Mouse (Mus musculus) limb, embryonic 12.5 days (tissue): ENCODE measurements around the gene Wipf1. TPM values are rescaled to one million over a fixed set of nuclear protein-coding genes. Genes with fewer than 3 reads are reported as not detected.
A peak's percentile ranks its signal among the peaks of the same experiment; 100 is the strongest.
"Not testable (repeated sequence)": the region's sequence is repeated elsewhere in the genome, so short reads cannot be mapped to it uniquely, and the experiment has no call there.

ENCODE experiments used
- ATAC-seq: fragments of 200-750 bp; cut with Nextera tagmentation; 2 replicates; pipeline ENCODE4 v1.8.0; 2017; ENCODE audit warnings: low read depth, moderate TSS enrichment; ENCODE audit not compliant: insufficient number of reproducible peaks, insufficient read depth, low FRiP score, low TSS enrichment
- H3K27ac ChIP-seq: fragments of 300-500 bp; sonication (generic); 2 replicates; pipeline ENCODE4 v1.5.1; 2016; ENCODE audit warnings: mild to moderate bottlenecking, moderate library complexity
- H3K27me3 ChIP-seq: fragments of 300-500 bp; sonication (generic); 2 replicates; pipeline ENCODE4 v1.6.1; 2016; ENCODE audit warnings: mild to moderate bottlenecking, moderate library complexity
- H3K36me3 ChIP-seq: fragments of 300-500 bp; sonication (generic); 2 replicates; pipeline ENCODE4 v1.6.1; 2016; ENCODE audit warnings: mild to moderate bottlenecking, moderate library complexity
- H3K4me1 ChIP-seq: fragments of 300-500 bp; sonication (generic); replicated peaks from 2 replicates; pipeline ENCODE4 v1.6.1; 2016
- H3K4me2 ChIP-seq: fragments of 300-500 bp; sonication (generic); 2 replicates; pipeline ENCODE4 v1.6.1; 2016; ENCODE audit warnings: mild to moderate bottlenecking, moderate library complexity
- H3K4me3 ChIP-seq: fragments of 300-500 bp; sonication (generic); replicated peaks from 2 replicates; pipeline ENCODE4 v1.5.1; 2016; ENCODE audit warnings: mild to moderate bottlenecking
- H3K9ac ChIP-seq: fragments of 300-500 bp; sonication (generic); replicated peaks from 2 replicates; pipeline ENCODE4 v1.6.1; 2016; ENCODE audit warnings: mild to moderate bottlenecking, moderate library complexity
- H3K9me3 ChIP-seq: fragments of 300-500 bp; sonication (generic); 2 replicates; pipeline ENCODE4 v1.6.1; 2016; ENCODE audit warnings: mild to moderate bottlenecking, moderate library complexity
- WGBS: fragments of 180-500 bp; shearing (Covaris S2); methylation state at CpG from one replicate; pipeline ENCODE4 v1.1.7; 2016; 5-methylcytosine and 5-hydroxymethylcytosine counted together
- polyA plus RNA-seq: library from polyadenylated mRNA; unstranded; fragments of >200 nt; fragmentation: Nextera tagmentation; extraction: Ambion mirVana; gene quantifications from 2 replicates; pipeline ENCODE4 v1.2.1, GENCODE M21; 2016

Wipf1 gene
- polyA plus RNA-seq, 1 experiment from 2014 or later = 16.1 TPM

GRCm38 (mm10) chr2:73562656-73563055 lies 33.1 kb upstream of the Wipf1 start:
- Histone ChIP-seq H3K4me3 (no peak overlapping the region), H3K36me3 (no peaks in the 10 kb centered on the region), H3K27ac (no peak overlapping the region), H3K9ac (no peak overlapping the region), H3K27me3 (no peaks in the 10 kb centered on the region), H3K9me3 (no peaks in the 10 kb centered on the region), H3K4me2 (no peak overlapping the region), H3K4me1 (peaks cover 20% of the 10 kb centered on the region)
- 80% methylated on average over 9 of the region's 9 CpGs for WGBS
- ATAC-seq = no peak

GRCm38 (mm10) chr2:73561665-73562063 lies 32.1 kb upstream of the Wipf1 start:
- no peak overlapping the region for H3K9ac ChIP-seq
- no peaks in the 10 kb centered on the region for H3K9me3 ChIP-seq
- peak overlapping the region; percentile 41 for H3K4me3 ChIP-seq
- ATAC-seq = peak; percentile 35
- H3K36me3 ChIP-seq = no peaks in the 10 kb centered on the region
- no peaks in the 10 kb centered on the region for H3K27me3 ChIP-seq
- H3K4me1 ChIP-seq = peaks cover 20% of the 10 kb centered on the region
- H3K4me2 ChIP-seq = peak overlapping the region; percentile 68
- WGBS = 6% methylated on average over 8 of the region's 8 CpGs
- H3K27ac ChIP-seq = no peak overlapping the region

GRCm38 (mm10) chr2:73560899-73561664 lies 31.5 kb upstream of the Wipf1 start:
- Histone ChIP-seq H3K9me3 (no peaks in the 10 kb centered on the region), H3K4me1 (peaks cover 20% of the 10 kb centered on the region), H3K4me3 (peak overlapping the region; percentile 41), H3K27ac (no peak overlapping the region), H3K9ac (peak overlapping the region; percentile 53), H3K27me3 (no peaks in the 10 kb centered on the region), H3K4me2 (peak overlapping the region; percentile 68), H3K36me3 (no peaks in the 10 kb centered on the region)
- 0 out of 2 replicates have a peak, but pooled peaks have one; percentile 21 for ATAC-seq
- 3% methylated on average over 18 of the region's 23 CpGs for WGBS

GRCm38 (mm10) chr2:73560445-73560844 lies 30.9 kb upstream of the Wipf1 start:
- no peaks in the 10 kb centered on the region for H3K36me3 ChIP-seq
- peaks cover 20% of the 10 kb centered on the region for H3K4me1 ChIP-seq
- WGBS = 46% methylated on average over 7 of the region's 7 CpGs
- H3K27ac ChIP-seq = no peak overlapping the region
- ATAC-seq = no peak
- H3K9me3 ChIP-seq = no peaks in the 10 kb centered on the region
- peak overlapping the region; percentile 41 for H3K4me3 ChIP-seq
- no peak overlapping the region for H3K9ac ChIP-seq
- H3K4me2 ChIP-seq = peak overlapping the region; percentile 68
- no peaks in the 10 kb centered on the region for H3K27me3 ChIP-seq

GRCm38 (mm10) chr2:73557956-73558355 lies 28.4 kb upstream of the Wipf1 start:
- Histone ChIP-seq H3K27me3 (no peaks in the 10 kb centered on the region), H3K9me3 (no peaks in the 10 kb centered on the region), H3K9ac (no peak overlapping the region), H3K4me3 (no peak overlapping the region), H3K4me2 (no peak overlapping the region), H3K4me1 (peaks cover 21% of the 10 kb centered on the region; the same call in 1 of the 2 replicates), H3K27ac (no peak overlapping the region), H3K36me3 (no peaks in the 10 kb centered on the region)
- ATAC-seq = no peak
- 80% methylated on average over 8 of the region's 8 CpGs for WGBS

- 98% methylated on average over 3 of the region's 3 CpGs for WGBS
- H3K4me2 ChIP-seq, H3K9me3 ChIP-seq, ATAC-seq, H3K27me3 ChIP-seq, H3K4me3 ChIP-seq, H3K27ac ChIP-seq, H3K36me3 ChIP-seq, H3K9ac ChIP-seq: not testable (repeated sequence)
- H3K4me1 ChIP-seq = peaks cover 23% of the 10 kb centered on the region; the same call in 1 of the 2 replicates
These were observed 27.5 kb upstream of the Wipf1 start for GRCm38 (mm10) chr2:73557061-73557460.

- H3K4me1 ChIP-seq = peaks cover 11% of the 10 kb centered on the region; the same call in 1 of the 2 replicates
- 28% methylated on average over 3 of the region's 3 CpGs for WGBS
- H3K4me3 ChIP-seq = no peak overlapping the region
- no peak overlapping the region for H3K4me2 ChIP-seq
- H3K36me3 ChIP-seq = no peaks in the 10 kb centered on the region
- H3K27ac ChIP-seq = 0 out of 2 replicates have a peak overlapping the region, but pooled peaks have one; percentile 17
- no peak overlapping the region for H3K9ac ChIP-seq
- ATAC-seq = no peak
- H3K27me3 ChIP-seq = no peaks in the 10 kb centered on the region
- H3K9me3 ChIP-seq = no peaks in the 10 kb centered on the region
These were observed 24.9 kb upstream of the Wipf1 start for GRCm38 (mm10) chr2:73554389-73554788.

- H3K4me3 ChIP-seq = no peak overlapping the region
- no peak overlapping the region for H3K27ac ChIP-seq
- H3K27me3 ChIP-seq = no peaks in the 10 kb centered on the region
- no peak overlapping the region for H3K4me2 ChIP-seq
- no peak overlapping the region for H3K9ac ChIP-seq
- H3K4me1 ChIP-seq = peaks cover 19% of the 10 kb centered on the region
- ATAC-seq = no peak
- no peaks in the 10 kb centered on the region for H3K36me3 ChIP-seq
- no peaks in the 10 kb centered on the region for H3K9me3 ChIP-seq
- WGBS = 57% methylated on average over 3 of the region's 3 CpGs
These were observed 23.4 kb upstream of the Wipf1 start for GRCm38 (mm10) chr2:73552926-73553325.

- WGBS = 16% methylated on average over 6 of the region's 6 CpGs
- no peak overlapping the region for H3K4me2 ChIP-seq
- H3K27me3 ChIP-seq = no peaks in the 10 kb centered on the region
- H3K4me3 ChIP-seq = no peak overlapping the region
- no peak overlapping the region for H3K9ac ChIP-seq
- no peaks in the 10 kb centered on the region for H3K9me3 ChIP-seq
- no peaks in the 10 kb centered on the region for H3K36me3 ChIP-seq
- no peak overlapping the region for H3K27ac ChIP-seq
- no peak for ATAC-seq
- peaks cover 29% of the 10 kb centered on the region for H3K4me1 ChIP-seq
These were observed 21.2 kb upstream of the Wipf1 start for GRCm38 (mm10) chr2:73550725-73551124.

GRCm38 (mm10) chr2:73548542-73548941 lies 19.0 kb upstream of the Wipf1 start:
- no peak for ATAC-seq
- H3K4me3 ChIP-seq = no peak overlapping the region
- H3K4me2 ChIP-seq = no peak overlapping the region
- no peaks in the 10 kb centered on the region for H3K27me3 ChIP-seq
- no peak overlapping the region for H3K27ac ChIP-seq
- H3K4me1 ChIP-seq = peaks cover 38% of the 10 kb centered on the region
- H3K9ac ChIP-seq = no peak overlapping the region
- WGBS = 54% methylated on average over 2 of the region's 2 CpGs
- H3K9me3 ChIP-seq = no peaks in the 10 kb centered on the region
- no peaks in the 10 kb centered on the region for H3K36me3 ChIP-seq

GRCm38 (mm10) chr2:73547256-73547655 lies 17.7 kb upstream of the Wipf1 start:
- Histone ChIP-seq H3K36me3 (no peaks in the 10 kb centered on the region), H3K4me2 (no peak overlapping the region), H3K27me3 (no peaks in the 10 kb centered on the region), H3K27ac (no peak overlapping the region), H3K9me3 (no peaks in the 10 kb centered on the region), H3K4me1 (peaks cover 43% of the 10 kb centered on the region), H3K9ac (no peak overlapping the region), H3K4me3 (no peak overlapping the region)
- 88% methylated on average over 4 of the region's 4 CpGs for WGBS
- no peak for ATAC-seq

GRCm38 (mm10) chr2:73545556-73545955 lies 16.0 kb upstream of the Wipf1 start:
- peak; percentile 72 for ATAC-seq
- no peaks in the 10 kb centered on the region for H3K36me3 ChIP-seq
- H3K4me2 ChIP-seq = no peak overlapping the region
- H3K4me1 ChIP-seq = peaks cover 51% of the 10 kb centered on the region
- peak overlapping the region; percentile 73; the same call in 1 of the 2 replicates for H3K27ac ChIP-seq
- no peak overlapping the region for H3K9ac ChIP-seq
- no peak overlapping the region for H3K4me3 ChIP-seq
- whole genome bisulfite sequencing = 18% methylated on average over 2 of the region's 2 CpGs
- no peaks in the 10 kb centered on the region for H3K27me3 ChIP-seq
- H3K9me3 ChIP-seq = no peaks in the 10 kb centered on the region
